Mouse (Mus musculus) ovary, postnatal 36 days (tissue): Measurements from ENCODE around the gene Cldn3.

ENCODE experiments used
- DNase-seq: peaks from one replicate; pipeline ENCODE4 v3.0.0; 2022; ENCODE audit warnings: low spot score, mixed read lengths

Gene Cldn3

DNA sequence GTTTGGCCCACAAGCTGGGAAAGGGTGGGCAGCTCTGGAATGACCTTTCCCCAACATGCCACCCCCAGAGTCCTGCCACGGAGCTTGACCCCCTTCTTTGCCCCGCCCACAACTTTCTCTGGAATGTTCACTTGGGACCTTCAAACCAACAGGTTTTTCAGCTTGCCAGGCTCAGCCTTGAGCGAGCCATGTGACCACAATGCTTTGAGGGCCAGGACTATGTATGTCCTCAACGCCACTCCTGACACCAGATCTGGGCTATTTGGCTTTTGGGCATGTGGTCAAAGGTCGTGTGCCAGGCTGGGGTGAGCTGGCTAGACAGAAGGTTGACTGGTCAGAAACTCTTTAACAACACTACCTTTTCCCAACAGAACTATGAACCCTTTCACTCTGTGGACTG lies 16.1 kb downstream of the Cldn3 start:
- no peak for DNase-seq

DNA sequence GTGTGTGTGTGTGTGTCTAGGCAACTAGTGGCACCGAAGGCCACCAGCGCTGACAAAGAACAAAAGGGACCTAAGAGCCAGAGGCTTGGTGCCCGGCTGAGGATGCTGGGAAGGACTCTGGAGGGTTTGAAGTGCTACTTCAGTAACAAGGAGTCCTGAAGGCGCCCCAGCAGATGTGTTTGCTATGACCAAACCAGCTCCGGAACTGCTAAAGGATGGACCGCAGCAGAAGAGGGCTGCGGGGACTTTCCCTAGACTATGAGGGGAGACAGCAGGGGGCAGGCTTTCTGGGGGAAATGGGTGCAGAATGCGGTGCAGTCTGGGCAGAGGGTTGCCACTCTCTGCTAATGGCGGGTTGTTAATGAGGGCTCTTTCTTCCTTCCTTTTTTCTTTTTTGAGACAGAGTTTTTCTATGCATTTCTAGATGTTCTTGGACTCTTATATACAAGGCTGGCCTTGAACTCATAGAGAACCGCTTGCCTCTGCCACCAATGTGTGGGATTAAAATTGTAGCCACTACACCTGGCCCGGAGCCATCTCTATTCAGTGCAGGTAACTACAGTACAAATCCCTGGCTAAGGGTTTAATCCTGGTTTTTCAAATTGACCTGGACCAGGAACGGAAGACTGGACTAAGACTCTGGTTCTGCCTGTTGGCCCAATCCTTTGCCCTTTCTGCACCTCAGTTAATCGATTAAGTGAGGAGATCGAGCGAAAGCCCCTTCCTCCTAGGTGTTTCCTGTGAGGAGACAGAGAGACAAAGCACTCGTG lies 22.0 kb downstream of the Cldn3 start:
- no peak for DNase-seq

DNA sequence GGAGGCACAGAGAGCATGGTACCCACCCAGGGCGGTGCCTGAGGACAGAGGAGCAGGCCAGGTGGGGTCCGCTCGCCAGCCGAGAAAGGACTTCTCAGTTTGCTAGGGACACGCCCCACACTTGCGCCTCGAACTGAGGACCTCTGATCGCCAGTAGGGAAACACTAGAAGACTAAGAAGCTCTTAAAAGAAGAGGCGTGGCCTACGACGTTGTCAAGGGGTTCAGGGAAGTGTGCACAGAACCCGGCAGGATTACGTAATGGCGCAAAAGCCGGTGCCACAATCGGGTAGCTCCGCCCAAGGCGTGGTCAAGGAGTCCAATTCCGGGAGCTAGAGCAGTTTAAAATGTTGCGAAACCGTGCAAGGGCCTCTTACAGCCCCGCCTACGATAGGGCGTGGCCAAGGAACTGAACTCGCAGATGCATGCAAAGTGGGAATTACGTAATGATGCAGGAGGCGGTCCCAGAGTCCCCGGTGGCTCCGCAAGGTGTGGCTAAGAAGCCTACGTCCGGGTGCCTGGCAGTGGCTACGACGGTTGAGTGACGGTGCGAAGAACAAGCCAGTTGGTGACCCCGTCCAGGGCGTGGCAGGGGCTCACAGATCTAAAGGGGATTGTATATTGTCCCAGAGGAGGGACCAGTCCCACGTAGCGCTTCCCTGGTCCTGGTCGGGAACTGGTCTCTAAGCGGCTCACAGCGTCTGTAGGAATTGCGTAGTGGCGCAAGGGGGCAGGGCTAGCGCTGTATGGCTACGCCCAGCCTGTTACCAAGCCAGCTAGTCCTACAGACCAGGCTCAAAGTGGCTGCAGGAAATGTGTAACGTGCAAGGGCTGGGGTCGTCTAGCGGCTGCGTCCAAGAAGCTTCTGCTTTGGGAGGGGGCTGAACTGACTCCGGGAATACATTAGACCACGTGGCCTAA lies 22.9 kb downstream of the Cldn3 start, which contains the start of gene Abhd11:
Abhd11 (plus strand) TSS at position 482 of the 919 bp plus-strand sequence.
- peak; percentile 96 for DNase-seq

DNA sequence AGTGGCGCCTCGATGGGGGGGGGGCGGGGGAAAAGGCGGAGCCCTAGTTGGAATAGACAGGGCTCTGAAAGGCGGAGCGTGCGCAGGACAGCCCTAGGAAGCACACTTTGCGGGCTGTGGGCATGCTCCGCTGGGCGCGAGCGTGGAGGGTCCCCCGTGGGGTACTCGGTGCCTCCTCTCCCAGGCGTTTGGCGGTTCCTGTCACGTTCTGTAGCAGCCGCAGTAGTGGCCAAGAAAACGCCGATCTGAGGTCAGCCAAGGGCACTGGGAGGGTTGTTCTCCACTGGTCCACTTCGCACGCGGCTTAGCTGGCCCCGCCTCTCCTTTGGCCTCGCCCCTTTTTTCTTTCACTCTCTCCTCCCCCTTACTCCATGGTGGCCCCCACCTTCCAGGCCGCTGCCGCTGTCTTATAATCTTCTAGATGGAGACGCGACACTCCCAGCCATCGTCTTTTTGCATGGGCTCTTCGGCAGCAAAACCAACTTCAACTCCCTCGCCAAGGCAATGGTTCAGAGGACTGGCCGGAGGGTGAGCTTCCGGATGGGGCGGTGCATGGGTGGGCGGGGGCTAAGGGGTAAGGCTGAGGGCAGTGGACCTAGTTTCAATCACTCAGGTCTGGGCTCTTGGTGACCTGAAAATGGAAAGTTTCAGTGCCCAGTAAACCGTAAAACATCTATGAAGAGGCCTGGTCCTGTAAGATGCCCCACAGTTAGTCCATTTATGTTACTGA lies 23.7 kb downstream of the Cldn3 start:
- peak; percentile 87 for DNase-seq

DNA sequence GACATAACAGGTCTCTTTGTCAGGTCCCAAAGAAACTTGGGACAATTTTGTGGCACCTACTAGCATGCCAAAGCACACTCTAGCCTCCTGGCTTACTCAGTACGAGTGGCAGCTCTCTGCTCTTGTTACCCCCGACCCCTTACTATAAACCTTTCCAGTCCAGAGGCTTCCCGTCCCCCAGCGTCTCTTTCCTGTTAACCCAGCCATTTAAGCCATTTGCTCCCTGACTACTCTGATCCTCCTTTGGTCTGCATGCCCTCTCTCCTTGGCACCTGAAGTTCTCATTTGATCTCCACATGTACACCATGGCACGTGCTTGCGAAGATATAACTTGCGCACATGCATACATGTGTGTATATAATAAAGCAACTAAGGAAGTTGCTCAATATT lies 24.3 kb downstream of the Cldn3 start:
- no peak for DNase-seq

DNA sequence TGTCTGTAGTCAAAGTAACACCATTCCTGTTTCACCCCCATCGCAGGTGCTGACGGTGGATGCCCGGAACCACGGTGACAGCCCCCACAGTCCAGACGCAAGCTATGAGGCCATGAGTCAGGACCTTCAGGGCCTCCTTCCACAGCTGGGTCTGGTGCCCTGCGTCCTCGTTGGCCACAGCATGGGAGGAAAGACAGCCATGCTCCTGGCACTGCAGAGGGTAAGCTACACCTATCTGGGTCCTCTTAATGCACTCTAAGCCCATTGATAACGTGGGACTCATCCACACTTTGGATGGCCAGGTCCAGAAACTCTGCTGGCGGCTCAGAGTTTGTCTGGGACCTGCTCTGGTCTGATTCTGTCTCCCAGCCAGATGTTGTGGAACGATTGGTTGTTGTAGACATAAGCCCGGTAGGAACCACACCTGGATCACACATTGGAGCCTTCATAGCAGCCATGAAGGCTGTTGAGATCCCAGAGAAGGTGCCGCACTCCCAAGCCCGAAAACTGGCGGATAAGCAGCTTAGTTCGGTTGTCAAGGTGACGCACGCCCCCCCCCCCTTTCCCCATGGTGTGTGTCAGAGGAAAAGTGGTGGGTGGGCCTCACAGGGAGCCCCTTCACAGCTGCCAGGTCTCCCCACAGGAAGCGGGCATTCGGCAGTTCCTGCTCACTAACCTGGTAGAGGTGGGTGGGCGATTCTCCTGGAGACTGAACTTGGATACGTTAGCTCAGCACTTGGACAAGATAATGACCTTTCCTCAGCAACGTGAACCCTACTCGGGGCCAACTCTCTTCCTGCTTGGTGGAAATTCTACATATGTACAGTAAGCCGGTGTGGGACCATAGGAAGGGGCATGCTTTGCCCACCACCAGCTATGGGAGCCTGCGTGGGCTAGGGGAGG lies 25.1 kb downstream of the Cldn3 start:
- no peak for DNase-seq

DNA sequence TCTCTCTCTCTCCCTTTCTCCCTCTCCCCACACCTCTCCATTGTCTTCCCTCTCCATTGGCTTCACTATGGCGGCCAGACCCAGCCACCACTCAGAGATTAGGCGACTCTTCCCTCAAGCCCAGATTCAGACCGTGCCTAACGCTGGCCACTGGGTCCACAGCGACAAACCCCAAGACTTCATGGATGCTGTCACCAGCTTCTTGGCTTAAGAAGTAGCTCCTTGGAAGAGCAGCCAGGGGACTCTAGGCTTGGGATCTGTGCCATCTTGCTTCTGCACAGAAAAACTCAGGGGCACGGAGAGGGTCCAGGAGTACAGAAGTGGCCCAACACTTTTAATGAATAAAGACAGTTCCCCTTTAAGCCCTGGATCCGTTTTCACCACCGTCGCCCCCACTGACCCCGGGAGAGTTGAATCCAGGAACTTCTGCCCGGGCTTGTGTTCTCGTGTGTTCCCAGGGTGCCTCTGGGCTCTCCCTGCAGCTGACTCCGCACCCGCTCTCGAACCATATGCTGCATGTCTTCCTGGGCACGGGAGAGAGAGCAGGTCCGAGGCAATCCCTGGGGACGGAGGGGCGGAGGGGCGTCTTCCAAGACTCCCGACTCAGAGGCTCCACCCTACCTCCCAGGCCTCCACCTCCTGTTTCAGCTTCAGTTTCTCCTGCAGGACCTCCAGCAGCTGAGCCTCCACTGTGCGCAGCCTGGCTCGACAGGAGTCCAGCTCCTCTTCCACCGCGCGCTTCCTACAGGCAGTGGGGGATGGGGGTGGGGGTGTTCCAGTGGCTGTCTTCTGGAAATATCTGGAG lies 26.0 kb downstream of the Cldn3 start:
- no peak for DNase-seq

DNA sequence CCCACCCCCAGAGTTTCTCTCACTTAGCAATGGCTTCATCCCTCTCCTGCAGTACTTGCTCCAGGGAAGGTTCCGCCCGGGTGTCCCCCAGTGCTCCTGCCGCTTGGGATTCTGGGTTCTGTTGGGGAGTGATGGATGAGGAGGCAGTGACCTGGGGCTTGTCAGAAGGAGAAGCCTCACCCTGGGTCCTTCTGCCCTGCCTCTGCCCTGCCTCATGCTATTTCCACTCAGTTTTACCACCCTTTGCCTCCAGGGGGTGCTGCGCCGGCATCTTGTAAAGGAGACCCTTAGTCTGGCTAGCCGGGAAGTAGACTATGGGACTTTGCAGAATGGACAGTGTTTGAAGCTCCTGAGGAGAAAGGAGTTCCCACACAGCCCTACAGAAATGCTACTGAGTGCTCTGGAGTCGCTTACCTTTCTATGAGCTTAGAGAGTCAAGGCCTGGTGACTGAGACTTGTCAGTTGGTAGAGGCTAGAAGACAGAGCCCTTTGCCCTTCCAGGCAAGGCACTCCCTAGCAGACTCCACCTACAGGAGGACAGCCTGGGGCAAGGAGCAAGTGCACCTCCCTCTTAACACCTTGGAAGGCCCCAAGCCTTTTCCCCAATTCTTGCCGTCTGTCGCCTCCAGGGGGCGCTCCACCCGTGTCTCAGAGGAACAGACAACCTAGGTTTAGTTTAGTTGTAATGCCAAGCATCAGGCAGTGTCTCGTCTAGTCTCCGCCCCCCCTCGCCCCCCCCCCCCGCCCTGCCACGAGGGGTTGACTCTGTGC lies 26.8 kb downstream of the Cldn3 start:
- DNase-seq, result peak; percentile 75

DNA sequence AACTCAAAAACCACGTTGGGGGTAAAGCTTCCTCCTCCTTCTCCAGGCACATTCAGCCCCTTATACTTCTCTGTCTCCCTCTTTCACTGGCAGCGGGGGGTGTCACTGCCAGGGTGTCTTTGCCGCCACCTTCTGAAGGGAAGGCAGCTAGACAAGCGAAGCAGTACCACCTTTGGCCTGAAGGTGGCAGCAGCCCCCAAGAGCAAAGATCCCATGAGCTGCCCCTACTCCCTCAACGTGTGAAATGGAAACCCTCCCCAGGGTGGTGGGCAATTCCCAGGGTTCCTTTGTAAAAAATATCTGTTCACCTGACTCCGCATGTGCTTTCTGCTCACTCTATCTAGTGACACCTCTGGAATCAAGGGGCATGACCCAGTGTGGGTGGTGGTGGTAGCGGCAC lies 29.5 kb downstream of the Cldn3 start:
- DNase-seq, result peak; percentile 86

DNA sequence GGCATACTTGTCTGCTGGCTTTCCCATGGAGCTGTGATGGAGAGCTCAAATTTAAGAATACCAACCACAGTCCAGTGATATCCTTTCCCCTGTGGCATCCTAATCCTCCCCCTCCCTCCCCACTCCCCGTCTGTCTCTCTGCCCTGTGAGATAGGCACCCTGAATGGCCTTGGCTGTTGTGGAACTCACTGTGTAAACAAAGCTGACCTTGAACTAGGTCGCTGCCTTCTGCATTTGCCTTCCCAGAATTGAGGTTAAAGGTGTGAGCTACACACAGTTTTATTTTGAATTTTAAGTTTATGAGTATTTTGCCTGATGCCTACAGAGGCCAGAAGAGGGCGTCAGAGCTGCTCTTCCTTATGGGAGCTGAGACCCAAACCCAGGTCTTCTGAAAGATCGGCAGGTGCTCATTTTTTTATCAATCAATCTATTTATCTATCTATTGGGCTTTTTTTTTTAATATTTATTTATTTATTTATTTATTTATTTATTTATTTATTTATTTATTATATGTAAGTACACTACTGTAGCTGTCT lies 30.3 kb downstream of the Cldn3 start:
- no peak for DNase-seq

DNA sequence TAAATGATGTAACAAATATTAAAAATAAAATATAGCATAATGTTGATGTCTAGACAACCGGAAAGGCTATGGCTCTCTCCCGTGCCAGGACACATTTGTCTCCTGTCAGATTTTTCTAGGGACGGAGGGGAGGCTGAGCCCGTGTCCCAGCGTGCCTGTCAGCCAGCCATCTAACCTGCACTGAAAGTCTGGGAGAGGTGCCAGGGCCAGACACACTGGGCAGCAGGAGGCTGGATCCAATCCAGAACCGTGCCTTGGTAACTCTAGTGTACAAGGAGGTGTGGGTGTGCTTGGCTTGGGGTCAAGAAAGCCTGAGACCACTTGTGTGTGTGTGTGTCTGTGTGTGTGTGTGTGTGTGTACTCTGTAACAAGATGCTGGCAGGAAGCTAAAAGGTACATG lies 35.8 kb downstream of the Cldn3 start:
- DNase-seq, result peak; percentile 61

DNA sequence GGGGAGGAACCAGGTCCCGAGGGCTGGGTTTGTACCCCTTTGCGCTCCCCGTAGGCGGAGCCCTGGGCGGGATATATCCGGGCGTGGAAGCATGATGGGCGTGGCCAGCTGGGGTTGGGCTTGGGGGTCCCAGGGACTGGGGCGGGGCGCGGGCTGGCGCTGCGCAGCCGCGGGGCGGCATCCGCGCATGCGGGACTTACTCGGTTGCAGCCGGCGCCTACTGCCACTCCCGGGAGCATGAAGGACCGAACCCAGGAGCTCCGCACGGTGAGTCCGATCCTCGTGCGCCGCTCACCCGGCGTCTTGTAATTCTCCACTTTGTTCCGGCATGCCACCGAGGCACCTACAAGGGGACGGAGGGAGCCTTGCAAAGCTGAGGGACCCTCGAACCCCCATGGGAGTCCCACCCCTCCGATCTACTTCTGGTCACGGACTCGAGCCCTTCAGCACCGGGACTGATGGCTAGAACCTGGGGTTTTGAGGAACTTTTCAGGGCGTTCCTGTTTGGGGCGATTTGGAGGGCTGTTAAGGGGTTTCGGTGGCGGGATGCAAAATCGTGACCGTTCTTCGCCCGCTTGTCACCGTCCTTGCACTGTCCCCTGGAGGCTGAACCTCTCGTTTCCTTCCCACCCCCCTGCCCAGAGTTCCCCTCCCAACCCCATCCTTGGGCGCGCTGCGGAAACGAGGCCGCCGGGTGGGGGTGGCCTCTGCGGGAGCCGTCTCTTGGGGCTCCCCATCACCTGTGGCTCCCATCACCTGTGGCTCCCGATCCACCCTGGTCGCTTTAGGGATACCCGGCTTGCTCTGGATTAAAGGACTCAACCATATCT lies 37.5 kb downstream of the Cldn3 start, which contains the start of gene Stx1a:
Stx1a (plus strand) TSS at position 139 of the 830 bp plus-strand sequence.
- peak; percentile 93 for DNase-seq

DNA sequence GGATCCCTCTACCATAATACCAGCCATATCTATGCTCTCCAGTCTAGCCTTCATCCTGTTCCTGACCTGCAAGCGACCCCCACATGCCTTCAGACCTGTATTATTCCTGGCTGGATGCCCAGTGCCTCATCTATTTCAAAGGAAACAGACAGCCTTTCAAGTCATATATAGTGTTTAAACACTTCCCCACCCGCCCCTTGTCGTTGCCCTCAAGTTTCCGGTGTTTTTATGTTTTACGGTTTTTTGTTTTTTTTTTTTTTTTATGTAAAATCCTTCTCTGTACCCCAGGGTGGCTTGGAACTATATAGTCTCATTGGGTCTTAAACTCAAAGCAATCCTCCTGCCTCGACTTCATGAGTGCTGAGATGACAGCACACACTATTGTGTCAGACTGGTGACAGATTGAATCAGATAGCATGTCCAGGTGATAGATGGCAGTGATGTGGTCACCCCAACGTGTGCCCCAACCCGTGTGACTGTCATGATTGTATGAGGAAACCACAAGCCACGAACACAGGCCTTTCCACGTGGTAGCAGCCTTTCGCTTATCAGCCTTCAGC lies 38.7 kb downstream of the Cldn3 start:
- no peak for DNase-seq

DNA sequence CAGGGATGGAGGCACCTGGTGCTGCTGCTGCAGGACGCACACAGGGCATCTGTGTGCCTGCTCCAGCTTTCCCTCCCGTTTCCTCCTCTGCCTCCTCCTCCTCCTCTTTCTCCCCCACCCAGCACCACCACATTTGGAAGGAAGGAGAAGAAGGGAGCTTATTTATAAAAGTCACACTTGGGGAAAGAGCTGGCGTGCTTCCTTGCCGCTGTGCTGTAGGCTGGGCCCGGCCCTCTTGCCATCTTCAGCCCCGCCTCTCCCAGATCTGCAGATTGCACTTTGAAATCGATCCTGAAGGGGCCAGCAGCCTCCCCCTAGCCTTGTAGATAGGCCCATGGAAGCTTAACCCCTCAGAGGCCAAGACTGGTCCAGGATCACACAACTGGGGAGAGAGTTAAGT lies 39.9 kb downstream of the Cldn3 start:
- DNase-seq, result no peak

DNA sequence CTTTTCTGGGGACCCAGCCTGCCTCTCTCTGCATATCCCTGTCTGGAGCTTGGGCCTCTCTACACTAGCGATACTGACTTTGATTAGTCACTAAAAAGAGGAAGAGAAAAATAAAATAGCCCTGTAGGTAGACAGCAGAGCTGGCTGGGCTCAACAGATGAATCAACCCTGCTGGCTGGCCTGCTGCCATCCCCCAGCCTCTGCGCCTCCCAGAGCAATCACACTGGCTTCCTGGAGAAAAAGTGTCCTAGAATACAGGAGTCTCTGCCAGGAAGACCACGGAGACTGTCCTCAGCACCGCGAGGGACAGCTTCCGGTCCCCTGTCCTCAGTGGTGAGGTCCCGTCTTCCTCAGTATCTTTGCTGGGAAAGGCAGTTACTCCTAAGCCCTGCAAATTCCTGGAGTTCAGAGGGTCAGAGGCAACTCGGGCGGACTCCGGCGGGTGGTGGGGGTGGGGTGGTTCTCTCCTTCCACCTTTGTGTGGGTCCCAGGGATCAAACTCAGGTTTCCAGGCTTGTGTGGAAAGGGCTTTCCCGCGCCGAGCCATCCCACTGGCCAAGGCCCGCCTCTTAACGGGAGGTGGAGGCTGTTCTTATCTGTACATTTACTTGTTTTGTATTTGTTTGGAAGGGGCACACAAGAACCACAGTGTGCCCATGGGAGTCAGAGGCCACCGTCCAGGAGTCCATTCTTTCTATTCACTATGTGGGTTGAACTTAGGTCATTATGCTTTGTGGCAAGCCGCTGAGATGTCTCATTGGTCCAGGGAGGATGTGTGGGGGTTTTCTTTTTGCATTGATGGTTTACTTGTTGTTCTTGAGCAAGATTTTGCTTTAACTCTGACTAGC lies 43.2 kb downstream of the Cldn3 start:
- peak; percentile 63 for DNase-seq

DNA sequence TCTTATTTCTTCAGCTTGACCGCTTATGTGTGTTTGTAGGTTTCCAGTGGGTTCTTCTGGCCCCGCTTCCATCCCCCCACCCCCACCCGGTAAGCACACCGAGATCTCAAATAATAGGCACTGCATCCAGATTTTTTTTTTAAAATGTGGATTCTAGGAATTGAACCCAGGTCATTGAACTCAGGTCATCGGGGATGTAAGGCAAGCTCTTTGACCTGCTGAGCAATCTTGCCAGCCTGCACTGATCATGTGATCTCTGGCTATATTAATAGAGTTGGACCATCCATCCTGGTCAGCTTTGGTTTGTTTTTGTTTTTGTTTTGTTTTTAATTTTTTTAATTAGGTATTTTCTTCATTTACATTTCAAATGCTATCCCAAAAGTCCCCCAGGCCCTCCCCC lies 46.6 kb downstream of the Cldn3 start:
- DNase-seq, result no peak

DNA sequence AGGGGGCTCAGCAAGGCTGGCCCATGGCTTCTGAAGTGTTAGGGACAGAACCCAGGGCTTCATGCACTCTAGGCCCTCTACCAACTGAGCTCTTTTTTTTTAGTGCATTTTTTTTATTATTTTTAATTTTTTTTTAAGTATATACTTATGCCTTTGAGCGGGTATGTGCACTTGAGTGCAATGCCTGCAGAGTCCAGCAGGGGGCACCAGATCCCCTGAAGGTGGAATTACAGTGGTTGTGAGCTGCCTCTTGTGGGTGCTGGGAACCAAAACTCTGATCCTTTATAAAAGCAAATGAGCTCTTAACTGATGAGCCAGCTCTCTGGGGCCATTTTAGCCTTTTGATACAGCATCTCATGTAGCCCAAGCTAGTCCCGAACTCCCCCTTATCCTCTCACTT lies 48.6 kb downstream of the Cldn3 start:
- DNase-seq, result no peak
